Mouse (Mus musculus) ZHBTc4 (cell line): ENCODE results near the gene Phlpp1.

Source experiments
- DNase-seq: peaks from one replicate; pipeline ENCODE4 v3.0.0-alpha.2; 2011; ENCODE audit warnings: low read depth, low spot score

Gene Phlpp1

DNA sequence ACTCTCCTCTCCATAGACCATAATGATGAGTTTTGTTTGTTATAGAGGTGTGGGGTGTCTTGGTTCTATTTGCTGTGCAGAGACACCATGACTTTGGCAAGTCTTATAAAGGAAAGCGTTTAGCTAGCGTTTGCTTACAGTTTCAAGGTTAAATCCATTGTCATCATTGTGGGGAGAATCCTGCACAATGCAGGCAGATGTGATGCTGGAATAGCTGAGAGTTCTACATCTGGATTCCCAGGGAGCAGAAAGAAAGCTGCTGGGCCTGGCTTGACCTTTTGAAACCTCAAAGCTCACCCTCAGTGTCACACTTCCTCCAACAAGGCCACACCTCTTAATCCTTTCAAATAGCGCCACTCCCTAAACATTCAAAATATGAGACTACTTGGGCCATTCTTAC lies 7.4 kb upstream of the Phlpp1 start:
- peak; percentile 52 for DNase-seq

DNA sequence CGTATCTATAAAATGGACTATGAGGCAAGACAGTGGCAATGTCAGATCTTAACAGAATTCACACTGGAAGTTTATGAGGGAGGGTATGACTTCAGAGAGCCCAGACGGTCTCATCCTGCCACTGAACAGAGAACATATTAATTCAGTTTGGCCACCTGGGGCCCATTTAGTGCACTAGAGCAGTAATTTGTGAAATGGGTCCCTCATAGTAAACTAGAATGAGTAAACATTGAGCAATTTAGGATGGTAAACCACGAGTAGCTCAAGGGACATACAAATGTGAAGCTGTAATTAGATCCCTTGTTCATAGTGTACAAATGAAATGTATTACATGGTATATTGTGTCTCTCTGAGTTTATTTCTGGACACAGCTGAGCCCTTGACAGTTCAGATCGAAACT lies 3.6 kb upstream of the Phlpp1 start:
- no peak for DNase-seq

DNA sequence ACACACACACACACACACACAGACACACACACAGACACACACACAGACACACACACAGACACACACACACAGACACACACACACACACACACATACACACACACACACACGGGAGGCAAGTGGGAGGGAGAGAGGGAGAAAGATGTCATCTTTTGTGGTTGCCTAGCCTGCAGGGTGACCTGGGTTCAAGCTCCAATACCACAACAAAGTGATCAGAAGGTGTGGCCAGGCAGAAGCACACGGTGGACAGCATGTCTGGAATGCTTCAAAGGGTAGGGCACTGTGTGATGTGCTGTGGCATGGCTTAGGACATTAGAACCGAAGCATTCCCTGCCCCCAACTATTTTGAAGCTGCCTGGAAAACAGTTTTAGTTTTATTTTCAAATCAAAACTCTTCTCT lies 2.8 kb upstream of the Phlpp1 start:
- DNase-seq: peak; percentile 41

DNA sequence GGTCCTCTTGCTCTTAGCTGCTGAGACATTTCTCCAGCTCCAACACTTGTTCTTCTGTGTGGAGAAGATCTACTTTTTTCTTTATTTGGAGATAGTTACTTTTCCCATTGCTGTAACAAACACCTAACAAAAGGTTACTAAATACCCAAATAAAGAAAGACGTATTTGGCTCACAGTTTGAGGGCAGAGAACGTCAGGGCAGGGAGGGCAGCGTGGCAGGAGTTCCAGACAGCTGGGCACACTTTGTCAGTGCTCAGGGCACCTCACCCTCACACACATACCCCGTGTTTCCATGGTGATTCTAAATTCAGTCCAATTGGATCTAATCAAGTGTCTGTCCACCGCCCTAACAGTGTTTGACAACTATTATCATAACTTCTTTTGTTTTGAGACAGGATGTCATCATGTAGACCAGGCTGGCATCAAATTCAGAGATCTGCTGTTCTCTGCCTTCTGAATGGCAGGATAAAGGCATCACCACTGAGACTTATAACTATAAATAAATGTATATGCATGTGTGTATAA lies 1.7 kb upstream of the Phlpp1 start:
- no peak for DNase-seq

DNA sequence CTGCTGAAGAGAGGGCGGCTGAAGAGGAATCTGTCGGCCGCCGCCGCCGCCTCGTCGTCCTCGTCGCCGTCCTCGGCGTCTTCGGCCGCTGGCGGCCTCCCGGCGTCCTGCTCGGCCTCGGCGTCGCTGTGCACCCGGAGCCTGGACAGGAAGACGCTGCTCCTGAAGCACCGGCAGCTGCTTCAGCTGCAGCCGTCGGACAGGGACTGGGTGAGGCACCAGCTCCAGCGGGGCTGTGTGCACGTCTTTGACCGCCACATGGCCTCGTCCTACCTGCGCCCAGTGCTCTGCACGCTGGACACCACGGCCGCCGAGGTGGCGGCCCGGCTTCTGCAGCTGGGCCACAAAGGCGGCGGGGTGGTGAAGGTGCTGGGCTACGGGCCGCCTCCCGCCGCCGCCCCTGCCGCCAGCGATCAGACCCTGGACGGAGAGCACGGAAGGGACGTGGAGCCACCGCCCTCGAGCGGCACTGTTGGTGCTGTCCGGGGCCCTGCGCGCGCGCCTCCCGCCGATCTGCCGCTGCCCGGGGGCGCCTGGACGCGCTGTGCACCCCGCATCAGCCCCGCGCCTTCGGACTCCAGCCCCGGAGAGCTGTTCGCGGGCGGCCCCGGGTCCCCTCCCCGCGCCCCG lies 864 bp downstream of the Phlpp1 start:
- peak; percentile 79 for DNase-seq

DNA sequence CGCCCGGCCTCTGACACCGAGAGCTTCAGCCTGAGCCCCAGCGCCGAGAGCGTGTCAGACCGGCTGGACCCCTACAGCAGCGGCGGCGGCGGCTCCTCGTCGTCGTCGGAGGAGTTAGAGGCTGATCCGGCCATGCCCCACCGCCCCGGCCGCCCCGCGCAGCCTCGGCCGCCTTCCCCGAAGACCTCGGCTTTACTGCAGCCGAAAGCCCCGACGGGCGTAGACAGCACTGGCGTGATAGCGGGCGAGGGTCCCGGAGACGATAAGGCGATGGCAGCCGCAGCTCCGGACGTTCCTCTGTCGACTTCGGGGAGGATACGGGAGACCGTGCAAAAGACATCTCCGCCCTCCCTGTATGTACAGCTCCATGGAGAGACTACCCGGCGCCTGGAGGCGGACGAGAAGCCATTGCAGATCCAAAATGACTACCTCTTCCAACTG lies 1.4 kb downstream of the Phlpp1 start:
- peak; percentile 67 for DNase-seq

DNA sequence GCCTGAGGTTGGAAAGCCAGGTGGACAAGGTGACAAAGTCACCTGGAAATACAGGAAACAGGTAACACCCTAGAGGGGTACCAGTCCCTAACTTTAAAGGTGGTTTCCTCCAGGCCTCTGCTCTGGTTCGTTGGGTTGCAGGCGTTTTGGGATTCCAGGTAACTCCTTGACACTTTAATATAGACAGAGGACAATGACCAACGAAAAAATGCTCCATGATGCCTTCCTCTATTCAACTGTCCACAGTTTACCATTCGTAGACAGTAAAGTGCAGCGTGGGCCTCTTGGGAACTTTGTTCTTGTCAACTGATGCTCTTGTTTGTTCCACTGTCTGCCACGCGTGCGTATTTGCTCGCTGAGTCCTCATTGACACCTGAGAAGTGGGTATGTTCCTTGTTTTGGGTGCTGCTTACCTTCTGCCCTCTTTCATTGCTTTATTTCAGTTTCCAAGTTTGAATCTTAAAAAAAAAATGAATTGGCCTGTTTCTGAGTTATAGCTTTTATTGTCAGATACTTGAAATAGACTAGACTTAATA lies 2.1 kb downstream of the Phlpp1 start:
- peak; percentile 8 for DNase-seq

DNA sequence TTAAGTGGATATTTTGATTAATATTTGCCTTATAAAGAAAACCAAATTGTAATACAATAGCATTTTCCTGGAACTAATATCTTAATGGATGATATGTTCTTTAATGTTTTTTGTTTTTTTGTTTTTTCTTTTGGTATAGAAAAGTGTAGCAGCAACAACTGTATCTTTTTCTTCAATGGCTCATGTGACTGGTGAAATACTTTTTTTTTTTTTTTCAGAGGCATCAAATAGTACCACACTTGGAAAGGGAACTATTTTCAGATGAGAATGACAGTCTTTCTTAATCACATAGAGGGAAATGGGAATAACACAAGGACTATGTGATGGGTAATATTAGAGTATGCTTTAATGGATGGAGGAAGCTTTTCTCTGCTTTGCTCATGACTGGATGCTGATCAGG lies 3.0 kb downstream of the Phlpp1 start:
- no peak for DNase-seq

DNA sequence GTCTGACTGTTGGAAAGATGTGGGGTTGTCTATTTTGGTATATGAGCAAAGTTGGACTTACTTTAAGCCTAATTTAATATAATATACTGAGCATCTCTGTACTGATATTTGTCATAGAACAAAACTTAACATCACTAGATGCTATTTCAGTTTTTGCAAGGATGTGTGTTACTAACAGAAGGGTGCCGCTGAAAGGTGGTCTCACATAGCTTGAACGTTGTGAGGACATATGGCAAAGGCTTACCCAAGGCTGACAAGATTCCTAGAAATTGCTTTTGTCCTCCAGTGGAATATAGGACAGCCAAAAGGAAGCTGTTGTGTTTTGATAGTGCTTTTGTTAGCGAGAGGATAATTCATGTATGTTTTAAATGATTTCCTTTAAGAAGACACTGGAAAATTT lies 3.8 kb downstream of the Phlpp1 start:
- no peak for DNase-seq

DNA sequence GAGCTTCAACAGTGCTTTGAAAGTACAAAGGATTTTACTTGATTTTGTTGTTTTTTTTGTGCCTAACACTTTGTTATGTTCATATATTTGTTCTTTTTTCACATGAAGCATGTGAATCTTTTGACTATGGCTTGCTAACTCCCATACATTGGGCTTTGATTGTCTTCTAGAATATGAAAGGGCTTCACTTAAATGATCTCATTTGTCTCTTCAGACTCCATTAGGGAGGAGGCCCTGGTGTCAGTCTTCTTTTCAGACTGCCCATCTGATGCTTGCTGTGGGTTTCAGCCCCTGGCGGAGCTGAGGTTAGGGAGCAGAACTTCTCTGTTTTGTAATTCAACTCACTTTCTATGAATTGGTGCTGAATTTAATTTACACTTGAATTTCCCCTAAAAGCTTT lies 5.2 kb downstream of the Phlpp1 start:
- no peak for DNase-seq

DNA sequence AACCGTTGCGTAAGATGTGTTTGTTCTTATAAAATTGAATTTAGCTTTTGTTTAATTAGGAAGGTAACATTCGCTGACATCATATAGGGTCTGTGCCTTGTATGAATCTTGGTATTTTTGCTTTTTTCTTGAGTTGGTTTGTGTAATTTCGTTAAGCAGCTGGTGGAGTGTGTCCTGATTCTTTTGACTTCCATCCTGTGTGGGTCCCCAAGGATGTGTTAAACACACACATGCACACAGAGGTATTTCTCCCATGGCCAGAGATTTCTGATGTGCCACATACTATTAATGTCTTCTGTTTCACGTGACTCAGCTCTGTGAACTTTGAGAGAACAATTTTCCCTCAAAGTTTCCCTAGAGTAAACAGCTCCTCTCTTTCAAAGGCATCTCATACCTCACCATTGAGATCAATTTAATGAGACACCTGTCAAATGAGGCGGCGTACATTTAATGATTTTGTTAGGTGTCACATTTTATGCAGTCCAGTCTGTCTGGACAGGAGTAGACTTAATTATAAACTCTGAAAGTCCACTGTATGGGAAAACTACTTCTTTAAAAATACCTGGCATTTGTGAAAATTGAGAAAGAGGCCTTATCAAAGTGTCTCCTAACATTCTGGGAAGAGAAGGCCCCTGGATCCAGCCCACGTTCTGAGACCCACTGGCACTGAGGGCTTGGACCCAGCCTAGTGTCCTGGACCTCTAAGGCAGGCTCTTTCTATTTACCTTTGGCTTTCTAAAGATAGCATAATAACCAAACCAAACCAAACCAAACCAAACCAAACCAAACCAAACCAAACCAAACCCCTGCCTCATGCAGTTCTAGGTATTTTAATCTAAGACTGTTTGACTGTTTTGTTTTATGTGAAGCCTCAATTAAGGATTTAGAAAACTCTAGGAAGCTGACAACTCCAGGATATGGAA lies 6.6 kb downstream of the Phlpp1 start:
- DNase-seq: no peak

DNA sequence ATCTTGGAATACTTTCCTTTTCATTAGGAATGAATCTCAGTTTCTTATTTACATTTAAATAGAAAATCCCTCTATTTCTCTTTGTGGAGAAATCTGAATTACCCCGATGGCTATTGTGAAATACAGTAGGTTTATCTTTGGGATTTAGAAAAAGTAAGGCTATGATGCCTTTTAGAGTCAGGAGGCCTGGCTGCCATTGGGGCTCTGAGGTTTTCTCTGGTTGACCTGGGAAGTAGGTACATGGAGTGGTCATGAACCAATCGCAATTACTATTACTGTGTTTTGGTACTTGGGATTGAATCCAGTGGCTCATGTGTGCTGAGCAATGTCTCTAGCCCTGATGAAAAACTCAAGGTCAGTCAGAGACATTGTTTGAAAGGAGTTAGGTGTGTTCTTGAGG lies 12.1 kb downstream of the Phlpp1 start:
- no peak for DNase-seq

DNA sequence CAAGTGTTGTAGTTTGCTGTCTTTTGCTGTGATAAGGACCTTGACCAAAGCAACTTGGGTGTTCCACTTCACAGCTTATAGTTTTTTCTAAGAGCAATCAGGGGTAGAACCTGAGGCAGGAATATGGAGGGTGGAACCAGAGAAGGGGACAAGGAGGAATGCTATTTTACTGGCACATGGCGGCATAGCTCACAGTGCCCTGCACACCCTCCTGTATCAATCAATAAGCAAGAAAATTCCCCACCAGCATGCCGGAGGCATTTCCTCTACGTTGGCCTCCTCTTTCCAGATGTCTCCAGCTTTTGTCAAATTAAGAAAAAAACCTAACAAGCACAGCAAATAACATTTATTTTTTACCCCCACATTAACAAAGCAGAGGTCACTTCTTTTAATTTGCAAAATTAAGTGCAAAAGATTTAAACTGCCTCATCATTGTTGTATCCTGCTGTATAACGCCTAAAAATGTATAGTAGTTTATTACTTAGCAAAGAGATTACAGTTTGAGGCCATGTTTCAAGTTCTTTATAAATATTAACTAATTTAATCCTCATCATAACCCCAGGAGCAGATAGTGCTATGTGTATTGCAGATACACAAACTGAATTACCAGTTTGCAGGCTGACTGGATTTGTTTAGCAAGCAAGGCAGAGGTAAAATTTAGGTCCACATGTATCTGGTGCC lies 13.4 kb downstream of the Phlpp1 start:
- no peak for DNase-seq

DNA sequence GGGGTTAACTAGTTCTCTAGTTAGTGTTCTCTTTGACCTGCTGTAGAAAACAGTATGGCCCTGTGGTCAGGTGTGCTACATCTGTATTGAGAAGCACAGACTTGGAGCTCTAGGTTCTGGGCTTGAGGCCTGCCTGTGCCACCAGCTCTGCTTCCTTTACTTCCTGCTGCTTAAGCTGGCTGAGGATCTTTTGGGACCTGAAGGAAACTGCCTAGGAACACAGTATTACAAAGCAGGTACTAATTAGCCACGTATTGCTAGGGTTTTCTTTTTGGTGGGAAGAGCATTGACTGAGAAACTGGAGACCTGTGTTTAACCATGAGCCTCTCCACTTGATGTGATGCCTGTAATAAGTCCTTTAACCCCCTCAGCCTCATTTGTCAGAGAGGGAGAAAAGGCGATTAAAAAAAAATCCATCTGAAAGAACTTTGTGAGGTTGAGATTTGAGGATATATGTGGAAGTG lies 13.9 kb downstream of the Phlpp1 start:
- DNase-seq: no peak

DNA sequence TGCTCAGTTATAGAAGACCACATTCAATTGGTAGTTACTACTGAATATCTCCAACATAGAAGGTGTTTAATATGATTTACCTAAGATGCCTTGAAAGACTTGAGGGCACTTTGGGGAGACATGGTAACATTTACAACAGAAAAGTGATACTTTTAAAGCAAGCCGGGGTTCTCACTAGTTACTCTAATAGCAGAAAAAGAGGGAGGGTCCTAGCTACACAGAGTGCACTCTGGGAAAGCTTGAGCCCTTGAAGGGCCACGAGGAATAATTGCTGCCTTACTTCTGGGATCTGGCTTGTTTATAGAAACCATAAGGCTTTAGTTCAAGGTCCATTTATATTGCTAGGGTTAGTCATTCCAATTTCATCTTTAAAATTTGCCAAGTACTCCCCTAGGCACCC lies 14.5 kb downstream of the Phlpp1 start:
- DNase-seq: no peak

DNA sequence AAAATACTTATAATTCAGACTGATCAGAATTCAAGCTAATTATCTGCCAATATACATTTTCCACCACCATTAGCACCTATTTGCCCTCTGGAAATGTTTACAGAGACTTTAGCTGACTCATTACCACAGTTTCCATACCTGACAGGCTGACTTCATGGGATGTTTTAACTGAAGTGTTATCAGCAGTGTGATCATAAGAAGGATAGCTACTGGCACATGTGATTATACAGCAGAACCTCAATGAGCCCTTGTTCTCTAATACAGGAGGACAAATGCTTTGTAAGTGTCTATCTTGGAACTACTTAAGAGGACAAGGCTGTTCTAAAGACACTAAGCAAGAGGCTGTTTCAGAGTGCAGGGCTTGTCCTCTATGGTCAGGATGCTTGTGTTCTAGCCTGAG lies 15.9 kb downstream of the Phlpp1 start:
- no peak for DNase-seq

DNA sequence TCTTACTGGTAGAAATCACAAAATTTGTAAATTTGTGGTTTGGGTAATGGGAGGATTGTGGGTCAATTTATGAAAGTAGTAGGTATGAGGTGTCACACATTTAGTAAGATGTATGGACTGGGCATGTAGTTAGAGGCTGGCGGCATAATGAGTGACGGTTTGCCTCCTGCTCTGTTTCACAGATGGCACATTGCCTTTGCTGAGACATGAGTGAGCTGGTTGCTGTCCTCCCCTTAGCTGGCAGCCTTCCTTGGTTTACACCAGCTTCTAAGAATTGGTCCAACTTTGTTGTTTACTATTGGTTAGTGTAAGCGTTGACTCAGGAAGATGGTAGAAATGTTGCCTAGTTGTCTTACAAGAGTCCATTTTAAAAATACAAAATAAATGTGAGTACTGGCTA lies 17.2 kb downstream of the Phlpp1 start:
- DNase-seq: no peak

DNA sequence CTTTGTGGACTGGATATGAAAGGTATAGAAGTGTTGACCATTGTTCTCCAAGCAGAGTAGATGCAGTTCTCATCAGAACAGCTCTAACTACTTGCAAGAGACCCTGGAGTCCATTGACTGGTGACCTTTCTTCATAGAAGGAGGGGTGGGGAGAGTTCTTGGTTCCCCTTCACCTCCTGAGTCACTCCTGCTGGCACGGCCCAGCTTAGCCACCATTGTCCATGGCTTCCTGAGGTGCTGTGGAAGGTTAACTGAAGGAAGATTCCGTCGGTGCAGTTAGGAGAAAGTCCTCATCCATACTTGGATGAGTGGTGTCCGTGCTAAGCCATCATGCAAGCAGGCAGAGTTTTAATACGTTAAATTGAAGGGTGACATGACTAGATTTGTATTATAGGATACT lies 17.8 kb downstream of the Phlpp1 start:
- no peak for DNase-seq

DNA sequence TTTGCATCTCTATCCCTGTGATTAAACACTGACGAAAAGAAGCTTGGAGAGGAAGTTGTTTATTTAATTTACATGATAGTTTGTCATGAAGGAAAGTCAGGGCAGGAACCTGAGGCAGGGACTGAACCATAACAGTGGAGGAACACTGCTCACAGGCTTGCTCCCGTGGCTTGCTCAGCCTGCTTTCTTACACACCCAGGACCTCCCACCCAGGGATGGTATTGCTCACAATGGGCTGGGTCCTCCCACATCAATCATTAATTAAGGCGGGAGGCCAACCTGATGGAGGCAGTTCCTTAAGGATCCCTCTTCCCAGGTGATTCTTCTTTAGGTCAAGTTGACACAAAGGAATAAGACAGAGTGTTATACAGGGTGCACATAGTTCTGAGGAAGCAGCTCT lies 19.1 kb downstream of the Phlpp1 start:
- peak; percentile 30 for DNase-seq

DNA sequence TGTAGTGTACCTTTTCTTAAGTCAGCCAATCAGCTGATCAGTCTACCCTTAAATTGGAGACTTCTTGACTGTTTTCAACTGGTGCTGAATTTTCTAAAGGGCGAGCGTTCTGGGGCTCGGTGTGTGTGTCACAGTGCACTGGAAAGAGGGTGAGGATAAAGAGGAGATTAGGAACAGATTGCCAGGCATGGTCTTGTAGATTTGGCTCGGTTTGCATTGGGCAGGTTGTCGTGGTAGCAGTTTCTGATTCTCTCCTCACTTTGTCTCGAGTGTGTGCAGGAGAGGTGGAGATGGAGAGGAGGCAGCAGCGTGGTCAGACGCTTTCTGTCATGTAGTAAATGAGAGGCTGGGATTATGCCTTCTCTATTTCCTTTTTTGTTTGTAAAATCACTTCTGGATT lies 20.3 kb downstream of the Phlpp1 start:
- DNase-seq: no peak

DNA sequence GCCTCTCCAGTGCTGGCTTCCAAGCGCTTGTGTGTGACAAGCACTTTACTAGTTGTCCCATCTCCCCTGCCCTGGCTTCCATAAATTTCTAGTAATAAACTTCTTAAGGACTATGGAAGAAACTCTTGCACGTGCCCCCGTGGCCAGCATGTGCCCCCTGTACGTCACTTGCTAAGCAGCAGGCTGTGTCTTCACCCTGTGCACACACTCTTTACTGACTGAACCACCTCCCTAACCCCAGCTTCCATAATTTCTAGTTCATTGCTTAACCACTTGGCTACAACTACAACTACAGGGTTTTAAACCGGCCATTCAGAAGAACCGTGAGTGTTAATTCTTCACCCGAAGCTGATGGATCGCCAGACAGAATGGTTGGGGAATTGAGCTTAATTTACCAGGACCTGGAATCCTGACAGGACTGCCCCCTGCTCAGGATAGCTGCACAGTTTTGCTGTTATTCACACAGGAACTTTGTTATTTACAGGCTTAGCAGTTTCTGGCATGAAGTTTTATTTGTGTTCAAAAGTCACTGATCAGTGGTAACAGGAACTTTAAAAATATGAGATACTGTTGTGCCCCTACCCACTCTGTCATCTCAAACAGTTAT lies 21.4 kb downstream of the Phlpp1 start:
- no peak for DNase-seq

DNA sequence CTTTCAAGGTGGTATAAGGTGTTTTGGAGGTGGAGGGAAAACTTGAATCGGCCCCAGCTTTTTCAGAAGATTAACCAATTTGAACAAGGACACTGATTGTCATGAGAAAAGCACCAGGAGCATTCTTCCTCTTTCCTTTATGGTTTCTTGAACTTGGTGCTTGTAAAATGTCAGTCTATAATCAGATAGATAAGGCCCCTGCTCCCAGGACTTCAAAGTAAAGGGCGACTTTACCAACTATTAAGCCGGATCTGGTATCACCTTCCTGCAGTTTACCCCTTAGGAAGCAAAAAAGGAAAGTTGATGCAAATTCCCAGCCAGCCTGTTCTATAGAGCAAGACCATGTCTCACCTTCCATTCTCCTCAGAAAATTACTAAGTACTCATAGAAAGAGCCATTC lies 21.9 kb downstream of the Phlpp1 start:
- DNase-seq: no peak
